Mouse (Mus musculus) frontal cortex, adult 2 months (tissue): ENCODE measurements at regions not wholly inside any gene's neighbourhood (a gene's known extent, or its start where the extent isn't known, plus 50 kb on each side); places are given as distances from the start of the nearest gene placed in this dataset.

Source experiments
- DNase-seq, 2 experiments: peaks; one replicate each; pipeline ENCODE4 v3.0.0; 2022; ENCODE audit warnings: low spot score in 1 of 2; ENCODE audit errors: extremely low spot score in 1 of 2

GRCm38 (mm10) chr8:73645582-73645981 is 292.2 kb upstream of the Large1 start:
- no peak for DNase-seq

- DNase-seq: peak in 1 of 2 experiments; percentile 63
Measured at GRCm38 (mm10) chr8:73626798-73627197, 273.5 kb upstream of the Large1 start.

GRCm38 (mm10) chr8:73618946-73619345 is 265.6 kb upstream of the Large1 start:
- no peak for DNase-seq

GRCm38 (mm10) chr8:73614631-73615030 is 261.3 kb upstream of the Large1 start:
- DNase-seq: peak in 1 of 2 experiments; percentile 65

- peak in 1 of 2 experiments; percentile 62 for DNase-seq
Measured at GRCm38 (mm10) chr8:73614106-73614505, 260.8 kb upstream of the Large1 start.

GRCm38 (mm10) chr8:73611583-73611982 is 258.2 kb upstream of the Large1 start:
- peak; percentile 84 to 89 for DNase-seq

- DNase-seq: peak in 1 of 2 experiments; percentile 31
Measured at GRCm38 (mm10) chr8:73570599-73570998, 217.3 kb upstream of the Large1 start.

GRCm38 (mm10) chr8:73569963-73570362 is 216.6 kb upstream of the Large1 start:
- peak in 1 of 2 experiments; percentile 28 for DNase-seq
